Mouse (Mus musculus) testis, adult 10 weeks (tissue): ENCODE data around the gene Acrbp. TPM values are rescaled to one million over a fixed set of nuclear protein-coding genes. Genes with fewer than 3 reads are reported as not detected.

Experiments used
- polyA plus RNA-seq: library from polyadenylated mRNA; stranded (reverse); fragments of 350-450 nt; fragmentation: Illumina TruSeq; extraction: RNeasy Lipid Tissue Mini Kit (QIAGEN cat#74804); gene quantifications from one replicate; pipeline ENCODE4 v1.2.3, GENCODE M21; 2014; ENCODE audit warnings: low read depth, low replicate concordance

The Acrbp gene
- 113 TPM for polyA plus RNA-seq

GRCm38 (mm10) chr6:125049678-125050077 is at the start of gene Acrbp:
Acrbp (plus strand) TSS chr6:125049689.

DNA sequence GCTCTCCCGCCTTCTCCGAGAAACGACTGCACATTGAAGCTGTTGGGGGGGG is 40.5 kb upstream of the Acrbp start, which contains the start of gene Zfp384:
TSS of gene Zfp384 (plus strand) at position 17 of the 52 bp plus-strand sequence.

DNA sequence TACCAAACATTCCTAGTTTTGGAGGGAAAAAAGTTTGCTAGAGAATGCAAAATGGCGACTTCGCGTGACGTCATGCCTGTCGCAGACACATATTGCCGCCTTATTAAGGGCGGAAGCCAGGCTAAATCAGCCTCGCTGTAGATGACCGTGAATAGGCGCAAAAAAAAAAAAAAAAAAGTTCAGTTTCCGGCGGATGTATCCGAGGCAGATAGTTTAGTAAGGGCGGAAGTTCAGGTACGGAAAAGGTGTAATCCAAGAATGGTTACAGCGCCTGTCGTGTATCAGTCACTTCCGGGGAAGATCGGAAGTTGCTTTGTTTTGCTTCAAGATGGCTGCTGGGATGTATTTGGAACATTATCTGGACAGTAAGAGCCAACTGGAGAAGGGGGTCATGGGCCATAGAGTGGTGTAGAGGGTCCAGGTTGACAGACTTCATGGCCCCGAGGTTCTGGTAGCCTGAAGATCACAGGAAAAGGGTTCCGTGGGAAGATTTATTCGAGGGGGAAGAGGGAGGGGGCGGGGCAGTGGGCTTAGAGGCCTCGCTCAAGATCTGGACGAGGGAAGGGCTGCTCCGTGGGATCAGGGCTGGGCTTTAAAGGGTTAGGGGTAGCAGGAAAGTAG is 9.8 kb upstream of the Acrbp start, which contains the start of gene Ing4:
TSS of gene Ing4 (plus strand) at position 228 of the 621 bp plus-strand sequence.

GRCm38 (mm10) chr6:125067571-125067995 is 18.1 kb downstream of the Acrbp start, which contains the start of gene Lpar5:
Lpar5 (plus strand) TSS chr6:125067920.

DNA sequence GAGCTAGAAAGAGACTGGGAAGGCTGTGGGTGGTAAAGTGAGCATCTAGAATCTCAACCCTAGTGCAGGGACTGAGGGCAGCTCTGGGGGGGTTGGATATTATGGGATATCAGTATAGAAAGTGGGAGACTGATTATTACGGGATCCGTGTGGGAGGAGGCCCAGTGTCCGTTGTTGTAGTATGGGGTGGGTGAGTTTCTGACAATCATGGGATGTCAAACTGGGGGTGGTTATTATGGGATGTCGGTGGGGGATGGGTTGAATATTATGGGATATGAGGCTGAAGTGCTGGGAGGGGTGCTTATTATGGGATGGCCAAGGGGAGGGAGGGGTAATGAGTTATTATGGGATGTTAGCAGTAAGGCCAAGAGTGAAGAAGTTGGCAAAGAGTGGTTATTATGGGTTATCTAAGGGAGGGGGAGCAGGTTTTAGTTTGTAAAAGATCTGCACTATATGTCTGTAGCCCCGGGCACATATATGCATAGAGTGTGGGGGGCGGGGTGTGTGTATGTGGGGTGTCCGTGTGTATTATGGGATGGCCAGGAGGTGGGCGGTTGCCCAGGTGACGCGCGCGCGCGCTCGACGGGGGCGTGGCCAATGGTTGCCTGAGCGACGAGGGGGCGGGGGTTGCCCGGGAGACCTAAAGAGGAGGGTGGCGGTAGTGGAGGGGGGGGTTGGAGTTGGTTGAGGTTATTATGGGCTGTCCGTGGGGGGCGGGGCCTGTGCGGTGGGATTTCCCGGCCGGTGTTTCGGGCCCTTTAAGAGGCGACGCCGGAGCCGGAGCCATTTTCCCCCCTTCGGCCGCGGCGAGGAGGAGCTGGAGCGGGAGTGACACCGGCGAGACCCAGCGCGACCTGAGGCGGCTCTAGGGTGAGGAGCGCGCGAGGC is 46.1 kb downstream of the Acrbp start, which contains the start of gene Chd4:
TSS of gene Chd4 (plus strand) at position 591 of the 888 bp plus-strand sequence.

Other genes with a start within 250 kb of the Acrbp start
- 0.45 TPM for gene Spsb2, start 241.0 kb upstream of the Acrbp start, polyA plus RNA-seq
- gene Tpi1, start 235.4 kb upstream of the Acrbp start, polyA plus RNA-seq: 41.8 TPM
- 18.4 TPM for gene Usp5, start 220.2 kb upstream of the Acrbp start, polyA plus RNA-seq
- gene Cdca3, start 220.1 kb upstream of the Acrbp start, polyA plus RNA-seq: 62.1 TPM
- gene Gnb3, start 209.4 kb upstream of the Acrbp start, polyA plus RNA-seq: not detected
- gene P3h3, start 191.9 kb upstream of the Acrbp start, polyA plus RNA-seq: not detected
- 0.39 TPM for gene Gpr162, start 185.7 kb upstream of the Acrbp start, polyA plus RNA-seq
- 0.28 TPM for gene Cd4, start 161.5 kb upstream of the Acrbp start, polyA plus RNA-seq
- not detected for gene Lag3, start 138.0 kb upstream of the Acrbp start, polyA plus RNA-seq
- gene Ptms, start 129.6 kb upstream of the Acrbp start, polyA plus RNA-seq: 19.0 TPM
- 2.7 TPM for gene Mlf2, start 118.3 kb upstream of the Acrbp start, polyA plus RNA-seq
- 36.9 TPM for gene Cops7a, start 84.2 kb upstream of the Acrbp start, polyA plus RNA-seq
- not detected for gene Pianp, start 53.0 kb upstream of the Acrbp start, polyA plus RNA-seq
- 25.2 TPM for gene Zfp384, start 40.5 kb upstream of the Acrbp start, polyA plus RNA-seq
- gene Ing4, start 9.9 kb upstream of the Acrbp start, polyA plus RNA-seq: 3.7 TPM
- gene Lpar5, start 18.2 kb downstream of the Acrbp start, polyA plus RNA-seq: not detected
- 85.2 TPM for gene Chd4, start 46.3 kb downstream of the Acrbp start, polyA plus RNA-seq
- gene Nop2, start 82.2 kb downstream of the Acrbp start, polyA plus RNA-seq: 3.4 TPM
- 9.8 TPM for gene Iffo1, start 95.6 kb downstream of the Acrbp start, polyA plus RNA-seq
- 17.5 TPM for gene Gapdh, start 116.8 kb downstream of the Acrbp start, polyA plus RNA-seq
- gene Ncapd2, start 142.0 kb downstream of the Acrbp start, polyA plus RNA-seq: 20.1 TPM
- gene Mrpl51, start 142.1 kb downstream of the Acrbp start, polyA plus RNA-seq: 192 TPM
- gene Vamp1, start 165.9 kb downstream of the Acrbp start, polyA plus RNA-seq: 5.9 TPM
- gene Tapbpl, start 182.2 kb downstream of the Acrbp start, polyA plus RNA-seq: 0.94 TPM
- not detected for gene Cd27, start 187.3 kb downstream of the Acrbp start, polyA plus RNA-seq
- 31.4 TPM for gene Tuba3a, start 236.4 kb downstream of the Acrbp start, polyA plus RNA-seq